Mouse (Mus musculus) induced T-regulatory cell, adult 2 months (primary cell): ENCODE results near the gene Gon7.
A peak's percentile ranks its signal among the peaks of the same experiment; 100 is the strongest.

Source experiments
- DNase-seq: peaks from one replicate; pipeline ENCODE4 v3.0.0-alpha.2; 2012; ENCODE audit warnings: low read depth

The Gon7 gene

DNA sequence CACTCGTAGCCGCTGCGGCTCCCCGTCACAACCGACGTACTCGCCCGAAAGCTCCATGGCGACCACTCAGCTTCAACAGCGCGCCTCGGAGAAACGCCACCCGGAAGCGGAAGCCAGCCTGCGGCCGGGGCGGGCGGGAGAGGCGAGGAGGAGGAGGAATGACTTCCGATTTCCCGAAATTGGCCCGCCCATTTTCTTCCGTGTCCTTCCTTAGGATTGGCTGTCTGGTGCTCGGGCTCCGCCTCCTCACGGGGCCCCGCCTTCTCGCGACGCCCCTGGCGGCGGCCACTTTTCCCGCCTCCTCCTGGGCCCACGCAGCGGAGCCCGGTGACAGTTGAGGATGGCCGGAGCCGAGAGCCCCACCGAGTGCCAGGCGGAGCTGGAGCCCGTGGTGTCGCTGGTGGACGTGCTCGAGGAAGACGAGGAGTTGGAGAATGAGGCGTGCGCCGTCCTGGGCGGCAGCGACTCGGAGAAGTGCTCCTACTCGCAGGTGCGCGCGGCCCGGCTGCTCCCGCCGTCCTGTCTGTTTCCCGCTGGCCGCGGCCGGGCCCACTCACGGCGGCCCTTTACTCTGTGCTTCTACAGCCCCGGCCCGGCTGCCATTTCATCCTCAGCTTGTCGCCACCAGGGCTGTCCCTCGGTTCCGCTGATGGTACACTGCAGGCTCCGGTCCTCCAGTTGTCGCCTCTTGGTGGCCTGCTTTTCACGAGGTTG lies at the start of gene Gon7, which contains the start of the genes Gm28051 and Ubr7:
Gene Gon7, minus strand, starts transcription at position 115 of the 714 bp plus-strand sequence.
Gene Gm28051, minus strand, starts transcription at position 77 of the 714 bp plus-strand sequence.
Gene Ubr7, plus strand, starts transcription at position 279 of the 714 bp plus-strand sequence.
- peak; percentile 99 for DNase-seq

DNA sequence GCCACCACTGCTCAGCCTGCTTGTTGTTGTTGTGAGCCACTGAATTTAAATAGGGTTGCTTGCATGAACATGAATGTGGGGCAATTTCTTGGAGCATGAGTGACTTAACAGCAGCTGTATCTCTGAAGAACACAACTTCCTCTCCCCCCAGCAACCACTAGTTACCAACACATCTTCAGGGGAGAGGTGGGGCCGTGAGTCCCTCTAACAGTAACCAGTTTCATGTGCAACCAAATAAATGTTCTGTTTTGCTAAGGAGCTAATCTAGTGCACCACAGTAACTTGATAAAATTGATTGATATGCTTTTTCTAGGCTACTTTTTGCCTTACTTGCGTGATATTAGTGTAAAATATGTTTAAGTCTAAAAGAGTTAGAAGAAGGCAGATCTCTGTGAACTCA lies 41.9 kb upstream of the Gon7 start:
- no peak for DNase-seq

DNA sequence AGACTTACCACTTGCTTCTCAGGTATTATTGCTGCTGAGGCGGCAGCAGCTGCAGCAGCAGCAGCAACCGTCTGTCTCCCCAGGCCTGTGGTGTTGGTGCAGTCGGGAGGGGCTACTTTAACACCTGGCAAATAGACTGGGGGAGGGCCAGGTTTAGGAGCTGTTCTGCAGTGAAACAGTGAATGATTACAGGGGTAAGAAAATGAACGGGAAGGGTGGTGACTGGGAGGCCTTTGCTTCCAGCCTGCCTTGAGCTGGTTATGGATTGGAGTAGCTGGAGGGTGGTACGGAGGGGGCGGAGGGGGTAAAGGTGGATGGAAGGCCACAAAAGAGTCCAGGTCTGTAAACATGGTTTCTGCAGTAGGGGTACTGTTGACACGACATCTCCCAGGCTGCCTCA lies 30.3 kb upstream of the Gon7 start:
- DNase-seq = no peak

DNA sequence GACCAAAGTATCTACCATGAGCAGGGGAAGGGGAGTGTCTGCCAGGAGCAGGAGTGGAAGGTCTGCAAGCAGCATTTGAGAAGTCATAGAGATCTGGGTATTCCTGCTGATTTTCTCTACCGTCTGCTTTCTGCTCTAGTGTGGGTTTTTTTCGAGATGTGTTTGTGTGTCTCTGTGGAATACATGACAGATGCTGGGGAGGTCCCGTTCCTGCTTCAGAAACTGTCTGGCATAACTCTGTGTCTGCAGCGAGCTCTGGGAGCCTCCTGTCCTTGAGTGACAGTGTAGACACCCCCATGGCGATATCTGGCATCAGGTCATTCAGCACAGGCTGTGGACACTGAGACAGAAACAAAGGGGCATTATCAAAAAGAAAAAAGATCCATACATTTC lies 28.0 kb upstream of the Gon7 start:
- no peak for DNase-seq

DNA sequence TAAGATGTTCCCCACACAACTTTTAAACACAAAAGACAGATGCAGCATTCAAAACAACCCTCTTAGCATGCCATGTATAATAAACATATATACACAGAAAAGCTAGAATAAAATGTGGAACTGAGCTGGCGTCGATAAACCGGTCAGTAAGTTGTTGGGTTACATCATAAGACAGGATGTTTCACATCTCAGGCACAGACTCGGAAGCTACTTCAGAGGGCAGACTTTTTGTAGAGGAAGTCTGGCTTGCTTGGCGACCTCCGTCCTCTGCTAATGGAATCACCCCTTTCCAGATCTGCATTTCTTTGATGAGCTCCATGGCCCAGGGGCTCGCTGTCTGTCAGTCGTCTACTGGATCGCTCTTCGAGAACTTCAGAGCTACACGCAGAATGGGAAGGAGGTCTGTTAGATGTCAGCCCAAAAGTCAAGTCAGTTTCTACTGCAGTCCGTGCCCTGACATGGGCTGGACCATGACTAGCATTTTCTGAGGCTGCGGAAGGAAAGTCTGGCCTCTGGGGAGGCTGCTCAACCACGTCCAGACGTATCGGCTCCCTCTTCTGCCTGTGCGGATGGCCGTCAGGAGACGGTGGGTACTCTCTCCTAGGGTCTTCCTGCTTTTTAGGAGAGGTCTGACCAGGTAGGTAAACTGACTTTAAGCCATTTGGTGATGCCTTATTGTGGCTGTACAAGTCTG lies 27.4 kb upstream of the Gon7 start:
- no peak for DNase-seq

DNA sequence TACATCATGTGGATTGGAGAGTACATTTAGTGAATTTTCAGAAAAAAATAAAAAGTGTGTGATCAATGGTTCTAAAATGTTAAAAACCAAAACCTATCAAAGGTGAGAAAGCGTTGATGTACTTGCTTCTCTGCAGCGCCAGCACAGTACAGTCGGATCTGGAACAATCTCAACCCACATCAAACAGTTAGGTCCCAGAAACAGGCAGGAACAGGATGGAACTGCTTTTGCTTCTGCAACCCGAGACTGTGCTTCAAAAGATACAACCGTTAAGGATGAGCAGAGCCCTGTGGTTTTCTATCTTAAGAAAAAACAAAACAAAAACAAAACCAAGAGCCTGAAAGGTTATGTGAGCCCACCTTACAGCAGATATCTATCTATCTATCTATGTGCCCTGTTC lies 25.2 kb upstream of the Gon7 start:
- DNase-seq = no peak

DNA sequence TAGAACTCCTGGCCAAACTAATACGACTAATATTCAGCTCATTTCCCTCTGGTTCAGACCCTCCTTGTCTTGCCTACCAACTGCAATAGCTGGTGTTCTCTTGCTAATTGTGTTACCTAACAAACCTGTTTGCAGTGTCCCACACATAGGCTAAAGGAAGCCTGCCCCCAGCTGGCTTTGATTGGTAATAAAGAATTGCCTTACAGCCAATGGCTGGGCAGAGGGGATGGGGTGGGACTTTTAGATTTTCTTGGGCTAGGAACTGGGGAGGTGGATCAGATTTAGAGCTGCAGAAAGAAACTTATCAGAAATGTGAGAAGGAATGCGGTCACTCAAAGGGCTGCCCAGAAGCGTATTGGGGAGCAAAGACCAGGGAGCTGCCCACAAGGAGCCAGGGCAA lies 21.8 kb upstream of the Gon7 start:
- peak; percentile 36 for DNase-seq

DNA sequence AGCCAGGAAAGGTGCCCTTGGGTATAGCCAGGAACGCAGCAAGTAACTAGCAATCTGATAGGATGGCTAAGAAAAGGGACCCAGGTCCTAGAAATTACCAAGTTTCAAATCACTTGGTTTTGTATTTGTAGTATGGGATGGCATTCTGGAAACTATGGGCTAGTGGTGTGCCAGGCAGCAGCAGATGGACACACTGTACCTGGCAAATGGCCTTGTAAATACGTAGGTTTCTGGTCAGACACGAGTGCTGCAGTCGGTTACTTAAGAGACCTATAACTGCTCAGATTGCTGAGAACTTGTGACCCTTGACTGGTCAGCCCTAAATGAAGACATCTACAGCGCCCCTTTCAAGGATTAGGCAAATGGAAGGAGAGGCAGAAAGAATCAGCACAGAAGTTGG lies 20.5 kb upstream of the Gon7 start:
- DNase-seq = no peak

DNA sequence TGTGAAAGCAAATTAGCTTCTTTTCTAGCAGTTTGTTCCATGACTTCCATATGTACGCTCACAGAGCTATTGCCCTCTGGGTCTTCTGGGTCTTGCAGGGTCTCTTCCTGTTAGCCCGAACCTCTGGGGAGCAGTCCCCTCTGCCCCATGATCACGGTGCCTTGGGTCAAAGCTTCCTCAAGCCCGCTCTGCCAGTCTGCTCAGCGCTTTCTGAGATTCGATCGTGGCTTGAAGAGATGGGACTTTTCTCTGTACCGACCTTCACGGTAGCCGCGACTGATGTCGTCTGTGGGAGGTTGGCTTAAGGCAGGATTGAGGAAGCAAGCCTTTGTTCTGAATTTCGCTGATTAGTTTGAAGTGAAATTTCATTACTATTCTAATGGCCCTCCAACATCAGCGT lies 18.4 kb upstream of the Gon7 start:
- no peak for DNase-seq

DNA sequence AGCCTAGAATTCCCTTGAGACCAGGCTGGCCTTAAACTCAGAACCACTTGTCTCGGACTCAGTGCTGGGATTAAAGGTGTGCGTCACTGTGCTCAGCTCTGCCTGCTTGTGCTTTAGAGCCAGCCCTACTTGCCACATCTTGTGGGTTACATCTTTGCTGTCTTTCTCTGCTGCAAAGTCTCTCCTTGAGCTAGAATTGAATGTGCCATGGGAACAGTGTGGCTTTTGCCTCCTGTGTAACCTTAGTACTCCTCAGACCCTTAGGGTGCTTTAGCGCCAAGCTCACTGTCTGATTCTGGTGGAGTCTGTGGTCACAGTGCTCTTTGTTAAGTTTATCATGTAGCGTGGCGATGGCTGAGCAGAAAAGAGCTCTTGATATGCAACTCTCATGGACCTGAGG lies 15.1 kb upstream of the Gon7 start:
- DNase-seq = no peak

DNA sequence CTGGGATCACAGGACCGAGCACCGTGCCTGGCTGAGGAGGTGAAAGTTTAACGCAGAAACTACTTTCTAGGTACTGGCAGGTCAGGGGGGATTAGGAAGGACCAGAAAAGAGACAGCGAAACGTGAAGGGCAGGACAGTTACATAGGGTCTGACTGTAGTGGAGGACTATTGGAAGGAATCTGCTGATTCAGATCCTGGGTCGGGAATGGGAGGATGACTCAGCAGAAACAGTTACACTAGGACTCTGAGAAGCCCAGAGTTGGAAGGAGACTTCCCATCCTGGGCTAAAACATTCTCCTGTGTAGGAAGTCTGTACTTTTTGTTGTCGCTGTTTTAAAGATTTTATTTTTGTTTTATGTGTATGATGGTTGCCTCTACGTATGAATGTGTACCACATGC lies 14.0 kb upstream of the Gon7 start:
- DNase-seq = no peak

DNA sequence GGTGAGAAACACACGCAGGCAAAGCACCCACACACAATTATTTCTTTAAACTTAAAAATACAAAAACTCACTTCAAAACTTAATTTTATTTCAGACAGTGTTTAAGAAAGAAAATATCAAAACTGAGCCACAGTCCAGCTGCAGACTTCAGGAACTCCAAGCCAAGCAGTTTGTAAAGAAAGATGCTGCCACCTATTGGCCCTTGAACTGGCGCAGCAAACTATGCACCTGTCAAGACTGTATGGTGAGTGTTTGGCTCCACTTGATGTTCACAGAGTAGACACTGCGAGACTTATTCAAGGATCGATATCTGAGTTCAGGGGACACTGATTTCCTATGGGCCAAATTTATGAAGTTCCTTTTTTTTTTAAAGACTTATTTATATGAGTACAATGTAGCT lies 11.4 kb upstream of the Gon7 start:
- peak; percentile 48 for DNase-seq

DNA sequence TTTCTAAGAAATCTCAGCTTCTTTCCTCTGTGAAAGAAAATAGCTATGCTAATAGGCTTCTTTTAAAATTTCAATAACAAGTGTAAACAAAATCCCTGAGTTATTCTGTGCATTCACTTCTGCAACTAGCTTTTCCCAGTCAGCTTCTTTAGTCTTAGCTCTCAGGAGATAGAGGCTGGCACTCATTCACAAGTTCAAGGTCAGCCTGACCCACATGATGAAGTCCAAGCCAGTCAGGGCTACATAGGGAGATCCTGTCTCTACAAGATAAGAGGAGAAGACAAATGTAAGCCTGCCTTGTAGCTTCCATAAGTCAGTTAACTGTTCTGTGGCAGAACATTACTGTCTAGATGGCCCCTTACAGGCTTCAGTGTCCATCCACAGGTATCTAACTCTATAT lies 6.1 kb upstream of the Gon7 start:
- DNase-seq = no peak

DNA sequence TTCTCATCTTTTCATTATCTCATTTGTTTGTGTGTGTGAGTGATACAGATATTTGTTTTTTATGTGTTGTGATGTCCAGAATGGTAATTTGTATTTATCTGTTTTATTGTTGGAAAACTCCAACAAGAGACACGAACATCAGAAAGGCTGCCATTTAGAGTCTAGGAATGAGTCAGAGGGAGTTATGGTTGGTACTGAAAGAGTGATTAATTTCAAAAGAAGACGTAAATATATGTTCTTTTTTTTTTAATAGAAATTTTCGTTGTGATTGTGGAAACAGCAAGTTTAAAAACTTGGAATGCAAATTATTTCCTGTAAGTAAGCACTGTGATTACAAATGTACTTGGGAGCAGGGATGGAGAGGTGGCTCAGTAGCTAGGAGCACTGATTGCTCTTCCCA lies 4.1 kb upstream of the Gon7 start:
- DNase-seq = no peak

DNA sequence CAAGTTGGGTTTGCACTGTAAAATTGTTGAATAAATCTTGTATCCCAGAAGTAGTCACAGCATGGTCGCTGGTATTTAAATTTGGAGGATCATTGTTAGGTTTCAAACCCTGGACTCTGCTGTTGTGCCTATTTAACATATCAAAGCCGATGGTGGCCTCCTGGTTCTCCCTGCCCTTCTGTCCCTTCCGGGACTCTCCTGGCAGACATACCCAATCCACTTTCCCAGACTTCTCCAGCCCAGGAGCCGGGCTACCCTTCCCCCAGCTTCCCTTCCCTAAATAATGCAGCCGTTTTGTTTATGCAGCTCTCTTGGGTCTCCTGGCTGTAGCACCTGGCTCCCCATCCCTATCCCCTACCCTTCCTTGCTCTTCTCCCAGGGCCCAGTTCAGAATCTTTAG lies 1.3 kb upstream of the Gon7 start:
- no peak for DNase-seq

DNA sequence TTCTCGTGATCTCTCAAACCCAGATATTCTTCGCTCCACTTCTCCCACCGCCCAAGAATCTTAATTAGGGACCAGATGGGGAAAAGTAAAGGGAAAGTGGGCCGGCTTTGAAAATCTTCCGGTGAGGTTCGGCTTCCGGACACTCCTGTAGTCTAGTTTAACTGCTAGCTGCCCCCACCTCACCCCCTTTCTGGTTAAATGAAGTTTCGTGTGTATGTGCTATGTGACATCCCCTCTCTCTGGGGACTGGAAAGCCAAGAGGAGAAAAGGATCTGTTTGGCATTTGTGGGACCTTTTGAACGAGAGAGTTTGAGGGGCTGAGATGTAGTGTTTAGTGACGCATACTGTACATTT lies 777 bp upstream of the Gon7 start, which contains the start of gene Gm20604:
Gene Gm20604, minus strand, starts transcription at position 270 of the 354 bp plus-strand sequence.
- DNase-seq = peak; percentile 61

DNA sequence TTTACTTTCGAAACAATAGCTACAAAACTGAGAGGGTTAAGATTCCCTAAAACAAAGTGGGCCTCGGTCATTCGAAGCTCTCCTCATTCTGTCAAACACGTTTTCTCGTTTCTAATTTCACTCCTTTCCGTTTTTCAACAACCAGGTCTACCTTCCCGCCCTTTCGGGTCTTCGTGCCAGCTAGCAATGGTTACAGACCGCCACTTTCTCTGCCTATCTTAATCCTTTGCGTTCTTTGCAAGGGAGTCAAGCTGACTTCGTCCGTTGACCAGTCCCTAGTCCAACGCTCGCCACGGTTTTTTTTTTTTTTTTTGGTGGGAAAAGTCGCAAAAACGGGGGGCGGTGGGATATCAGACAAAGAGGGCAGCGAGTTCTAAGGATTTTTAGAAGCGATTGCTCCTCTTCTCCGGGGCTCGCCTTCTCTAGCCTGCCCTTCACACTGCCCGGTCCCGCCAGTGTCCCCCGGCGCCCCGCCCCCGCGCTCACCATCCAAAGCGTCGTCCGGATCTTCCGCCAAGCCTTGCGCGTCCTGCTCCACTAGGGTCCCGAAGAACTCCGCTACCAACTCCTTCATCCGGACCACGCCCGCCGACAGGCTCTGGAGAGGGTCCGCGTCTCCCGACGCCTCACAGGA lies 431 bp downstream of the Gon7 start:
- DNase-seq = peak; percentile 54

DNA sequence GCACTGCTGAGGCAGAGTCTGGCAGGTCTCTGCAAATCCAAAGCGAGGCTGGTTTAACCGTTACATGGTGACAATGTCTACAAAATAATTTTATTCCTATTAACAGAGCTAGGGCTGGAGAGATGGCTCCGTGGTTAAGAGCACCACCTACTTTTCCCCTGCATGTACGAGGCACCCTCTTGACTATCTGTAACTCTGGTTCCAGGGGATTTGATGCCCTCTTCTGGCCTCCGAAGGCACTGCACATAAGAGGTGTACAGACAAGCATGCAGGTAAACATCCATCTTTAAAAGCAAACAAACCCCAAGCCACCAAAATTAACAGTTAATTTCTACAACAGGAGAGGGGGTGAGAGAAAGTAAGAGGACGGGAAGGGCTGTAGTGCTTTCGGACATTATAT lies 1.3 kb downstream of the Gon7 start:
- peak; percentile 83 for DNase-seq

DNA sequence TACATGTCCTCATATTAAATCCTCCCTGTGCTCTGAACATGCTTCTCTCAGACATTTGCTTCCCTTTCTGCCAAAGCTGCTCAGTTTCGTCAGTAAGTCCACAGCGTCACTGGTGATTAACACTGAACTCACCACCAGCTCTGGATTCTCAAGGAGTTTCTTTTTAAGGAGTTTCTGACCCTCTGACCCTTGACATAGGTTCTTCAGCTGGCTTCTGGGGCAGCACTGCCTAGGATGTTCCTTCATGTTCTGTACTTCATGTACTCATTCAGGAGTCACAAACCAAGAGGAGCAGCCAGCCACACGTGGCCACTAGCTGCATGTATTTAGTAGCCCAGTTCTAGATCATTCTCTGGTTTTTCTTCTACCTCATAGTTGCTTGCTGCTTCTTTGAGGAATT lies 9.3 kb downstream of the Gon7 start:
- DNase-seq = no peak

DNA sequence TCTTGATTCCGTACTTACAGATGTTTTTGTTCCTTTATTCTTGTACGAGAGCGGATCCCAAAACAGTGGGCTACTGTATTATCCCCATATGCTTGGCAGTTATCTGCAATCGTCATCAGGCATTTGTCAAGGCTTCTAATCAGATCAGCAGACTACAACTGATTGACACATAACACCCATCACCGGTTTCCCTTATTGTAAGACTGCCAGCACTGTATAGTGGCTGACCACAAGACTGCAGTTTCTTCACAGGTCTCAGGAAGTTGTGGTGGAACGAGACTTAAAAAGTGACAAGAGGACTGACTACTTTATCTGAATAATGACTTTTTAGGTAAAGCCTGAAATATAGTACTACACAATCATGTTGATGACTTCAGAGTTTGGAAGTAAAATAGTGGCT lies 12.8 kb downstream of the Gon7 start:
- peak; percentile 90 for DNase-seq

DNA sequence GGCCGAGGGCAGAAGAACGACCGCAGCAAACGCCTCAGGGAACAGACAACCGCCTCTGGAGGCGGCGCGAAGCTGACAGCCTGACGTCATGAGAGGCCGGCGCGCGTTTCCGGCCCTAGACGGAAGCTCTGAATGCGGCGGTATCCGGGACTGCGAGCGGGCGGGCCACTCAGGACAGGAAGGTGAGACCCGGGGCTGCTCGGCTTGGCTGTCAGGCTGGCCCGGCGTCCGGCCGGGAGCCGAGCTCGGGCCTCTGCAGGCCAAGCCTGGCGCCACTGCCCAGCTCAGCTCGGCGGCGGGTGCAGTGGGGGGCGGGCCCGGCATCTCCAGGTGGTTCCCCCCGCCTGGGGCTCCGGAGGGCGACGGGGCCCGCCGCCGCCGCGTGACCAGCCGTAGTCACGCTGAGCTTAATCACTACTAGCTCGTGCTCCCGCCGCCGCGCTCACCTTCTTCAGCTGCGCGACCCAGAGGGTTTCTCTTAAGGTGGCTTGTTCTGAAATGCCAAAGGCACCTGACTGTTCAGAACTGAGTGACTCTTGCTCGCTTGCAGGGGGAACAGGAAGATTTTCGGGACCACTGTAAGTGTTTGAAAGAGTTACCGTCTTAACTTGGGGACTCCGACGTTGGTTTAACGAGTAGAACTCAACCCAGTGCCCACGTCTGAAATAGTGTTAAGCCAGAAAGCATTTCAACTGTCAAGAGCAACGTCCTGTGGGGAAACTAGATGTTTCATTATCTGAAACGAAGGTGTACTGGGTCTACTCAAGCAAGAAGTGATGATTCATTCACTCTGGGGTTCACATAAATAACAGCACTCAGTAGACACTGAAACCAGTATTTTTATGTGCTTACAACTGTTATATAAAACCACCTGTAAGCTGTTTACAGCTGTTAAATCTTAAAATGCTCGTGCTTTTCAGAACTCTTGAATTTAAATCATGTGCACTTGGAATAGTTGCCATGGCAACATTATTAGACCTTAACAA lies 13.7 kb downstream of the Gon7 start, which contains the start of the genes Moap1 and Tmem251:
Gene Moap1, minus strand, starts transcription at position 73 of the 986 bp plus-strand sequence.
Gene Tmem251, plus strand, starts transcription at position 174 of the 986 bp plus-strand sequence.
- peak; percentile 96 for DNase-seq
